Mouse (Mus musculus): ENCODE measurements around the gene Capn1. TPM values are rescaled to one million over a fixed set of nuclear protein-coding genes. Genes with fewer than 3 reads are reported as not detected.

Capn1 gene
- polyA plus RNA-seq, 1 experiment, result 110 TPM

GRCm38 (mm10) chr19:6061021-6061533 lies 45.4 kb upstream of the Capn1 start, which contains the start of gene Znhit2:
Znhit2 (plus strand) TSS chr19:6061192.
- Histone ChIP-seq H3K27me3 (ENCODE audit: control insufficient read depth, insufficient read depth, insufficient read length) (no peaks in the 10 kb centered on the region), H3K79me2 (ENCODE audit: control insufficient read depth, insufficient read depth) (peaks cover 48% of the 10 kb centered on the region), H3K4me3 (peak within 1 kb of the TSS; percentile 51), H3ac (ENCODE audit: control insufficient read depth, insufficient read length) (peak within 1 kb of the TSS; percentile 72), H3K4me2 (ENCODE audit: low read depth) (peak within 1 kb of the TSS; percentile 92), H3K36me3 (ENCODE audit: control insufficient read depth, insufficient read depth) (peaks cover 7% of the 10 kb centered on the region)
- TF ChIP-seq MYOG (IDR thresholded peaks at IDR 0.05; ENCODE audit: control insufficient read depth in 1 of 3, insufficient read depth in 1 of 3, insufficient read length in 2 of 3, low read depth in 2 of 3) (peak in 2 of 3 experiments; percentile 44 to 48), MYOD1 (IDR thresholded peaks at IDR 0.05; ENCODE audit: control insufficient read depth in 1 of 3, insufficient read length in 2 of 3, low read depth in 2 of 3) (peak in 2 of 3 experiments; percentile 18 to 74), TCF3 (IDR thresholded peaks at IDR 0.05; ENCODE audit: insufficient read length, low read depth) (no peak), E2F4 (IDR thresholded peaks at IDR 0.05; ENCODE audit: insufficient read depth) (no peak), POLR2AphosphoS2 (IDR thresholded peaks at IDR 0.05; ENCODE audit: insufficient read length, low read depth) (peak; percentile 79), POLR2A (IDR thresholded peaks at IDR 0.05; ENCODE audit: insufficient read length, low read depth) (peak; percentile 73)

- H3K4me2 ChIP-seq (ENCODE audit: low read depth), result peak overlapping the region; percentile 98
- H3K36me3 ChIP-seq (ENCODE audit: control insufficient read depth, insufficient read depth), result peaks cover 18% of the 10 kb centered on the region
- H3K27me3 ChIP-seq (ENCODE audit: control insufficient read depth, insufficient read depth, insufficient read length), result no peaks in the 10 kb centered on the region
- peaks cover 65% of the 10 kb centered on the region for H3K79me2 ChIP-seq (ENCODE audit: control insufficient read depth, insufficient read depth)
- TF ChIP-seq USF1 (IDR thresholded peaks at IDR 0.05; ENCODE audit: low read depth) (no peak), TCF3 (IDR thresholded peaks at IDR 0.05; ENCODE audit: insufficient read length, low read depth) (no peak), MAX (IDR thresholded peaks at IDR 0.05; ENCODE audit: low read depth) (no peak), POLR2AphosphoS2 (IDR thresholded peaks at IDR 0.05; ENCODE audit: insufficient read length, low read depth) (no peak), TCF12 (IDR thresholded peaks at IDR 0.05; ENCODE audit: insufficient read depth, poor library complexity, severe bottlenecking) (no peak), REST (IDR thresholded peaks at IDR 0.05; ENCODE audit: insufficient read depth, insufficient read length) (no peak), MYOG (IDR thresholded peaks at IDR 0.05; ENCODE audit: control insufficient read depth in 1 of 3, insufficient read depth in 1 of 3, insufficient read length in 2 of 3, low read depth in 2 of 3) (no peak), CEBPB (IDR thresholded peaks at IDR 0.05; ENCODE audit: insufficient read depth, poor library complexity, severe bottlenecking) (no peak), SRF (IDR thresholded peaks at IDR 0.05; ENCODE audit: control insufficient read depth, insufficient read length, low read depth) (no peak), E2F4 (IDR thresholded peaks at IDR 0.05; ENCODE audit: insufficient read depth) (no peak), MYOD1 (IDR thresholded peaks at IDR 0.05; ENCODE audit: control insufficient read depth in 1 of 3, insufficient read length in 2 of 3, low read depth in 2 of 3) (no peak), POLR2A (IDR thresholded peaks at IDR 0.05; ENCODE audit: insufficient read length, low read depth) (no peak)
- peak overlapping the region; percentile 96 for H3K4me3 ChIP-seq
- no peak overlapping the region for H3ac ChIP-seq (ENCODE audit: control insufficient read depth, insufficient read length)
These were observed 43.3 kb upstream of the Capn1 start for GRCm38 (mm10) chr19:6058966-6059365.

DNA sequence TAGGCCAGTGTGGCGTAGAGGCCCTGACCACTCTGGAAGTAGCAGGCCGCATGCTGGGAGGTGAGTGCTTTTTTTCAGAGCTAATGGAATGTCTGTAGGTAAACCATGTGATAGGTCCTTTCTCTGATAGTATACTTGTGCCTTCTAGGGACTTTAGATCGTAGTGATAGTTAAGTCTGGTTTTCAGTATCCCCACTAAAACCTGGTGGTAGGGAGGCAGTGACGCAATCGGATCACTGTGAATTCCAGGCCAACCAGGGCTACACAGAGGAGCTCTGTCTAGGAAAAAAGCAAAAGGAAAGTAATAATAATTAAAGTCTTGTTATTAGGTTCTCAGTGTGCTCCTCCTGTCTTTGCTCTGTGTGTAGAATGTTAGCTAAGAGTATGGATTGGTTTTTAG lies 42.8 kb upstream of the Capn1 start:
- Histone ChIP-seq H3K27me3 (ENCODE audit: control insufficient read depth, insufficient read depth, insufficient read length) (no peaks in the 10 kb centered on the region), H3K79me2 (ENCODE audit: control insufficient read depth, insufficient read depth) (peaks cover 65% of the 10 kb centered on the region), H3K4me3 (peak overlapping the region; percentile 96), H3ac (ENCODE audit: control insufficient read depth, insufficient read length) (peak overlapping the region; percentile 43), H3K4me2 (ENCODE audit: low read depth) (peak overlapping the region; percentile 98), H3K36me3 (ENCODE audit: control insufficient read depth, insufficient read depth) (peaks cover 18% of the 10 kb centered on the region)
- TF ChIP-seq REST (IDR thresholded peaks at IDR 0.05; ENCODE audit: insufficient read depth, insufficient read length), result no peak
- peak; percentile 57 for TF ChIP-seq CEBPB (IDR thresholded peaks at IDR 0.05; ENCODE audit: insufficient read depth, poor library complexity, severe bottlenecking)

DNA sequence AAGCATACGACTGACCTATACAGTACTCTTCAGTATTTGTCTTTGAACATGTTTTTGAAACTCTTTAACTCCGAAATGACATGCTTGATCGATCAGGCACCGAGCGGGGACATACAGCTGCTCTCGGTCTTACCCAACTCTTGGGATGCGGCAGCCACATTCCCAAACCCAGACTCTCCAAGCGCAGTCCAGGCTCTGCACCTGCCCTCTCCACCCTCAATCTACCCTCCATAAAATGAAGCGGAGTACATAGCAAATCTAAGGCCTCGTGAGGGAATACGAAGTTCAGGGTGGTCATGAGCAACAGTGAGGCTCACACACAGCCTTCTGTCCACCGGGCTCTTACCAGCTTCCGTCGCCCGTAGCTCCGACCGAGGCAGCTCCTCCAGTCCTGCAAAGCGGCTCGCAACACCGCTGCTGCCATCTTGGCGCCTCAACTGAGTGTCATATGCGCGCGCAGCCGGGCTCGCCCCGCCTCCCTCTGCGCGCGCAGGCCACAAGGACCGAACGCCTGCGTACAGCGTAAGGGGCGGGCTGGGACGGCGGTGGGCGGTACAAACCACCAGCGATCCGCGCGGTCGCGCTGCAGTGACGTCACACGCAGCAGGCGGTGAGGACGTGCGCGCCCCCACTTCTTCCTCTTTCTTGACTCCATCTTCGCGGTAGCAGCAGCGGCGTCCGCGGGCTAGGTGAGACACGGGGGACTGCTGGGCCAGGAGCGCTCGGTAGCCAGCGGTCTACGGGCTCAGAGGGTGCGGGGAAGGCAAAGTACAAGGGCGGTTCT lies 41.8 kb upstream of the Capn1 start, which contains the start of the genes Mrpl49 and Fau:
TSS of gene Mrpl49 (minus strand) at position 473 of the 784 bp plus-strand sequence.
TSS of gene Fau (plus strand) at position 532 of the 784 bp plus-strand sequence.
- peaks cover 27% of the 10 kb centered on the region for H3K36me3 ChIP-seq (ENCODE audit: control insufficient read depth, insufficient read depth)

More for the DNA sequence above, 41.8 kb upstream of the Capn1 start, which contains the start of the genes Mrpl49 and Fau:
- peak within 1 kb of the TSS; percentile 96 for H3K4me3 ChIP-seq
- no peaks in the 10 kb centered on the region for H3K27me3 ChIP-seq (ENCODE audit: control insufficient read depth, insufficient read depth, insufficient read length)
- peak within 1 kb of the TSS; percentile 43 for H3ac ChIP-seq (ENCODE audit: control insufficient read depth, insufficient read length)
- H3K4me2 ChIP-seq (ENCODE audit: low read depth), result peak within 1 kb of the TSS; percentile 98
- TF ChIP-seq REST (IDR thresholded peaks at IDR 0.05; ENCODE audit: insufficient read depth, insufficient read length), result peak; percentile 29
- TF ChIP-seq SRF (IDR thresholded peaks at IDR 0.05; ENCODE audit: control insufficient read depth, insufficient read length, low read depth), result peak; percentile 86
- TF ChIP-seq TCF3 (IDR thresholded peaks at IDR 0.05; ENCODE audit: insufficient read length, low read depth), result no peak
- TF ChIP-seq POLR2A (IDR thresholded peaks at IDR 0.05; ENCODE audit: insufficient read length, low read depth), result peak; percentile 85
- TF ChIP-seq MYOD1 (IDR thresholded peaks at IDR 0.05; ENCODE audit: control insufficient read depth in 1 of 3, insufficient read length in 2 of 3, low read depth in 2 of 3), result peak in 1 of 3 experiments; percentile 46
- peak; percentile 91 for TF ChIP-seq POLR2AphosphoS2 (IDR thresholded peaks at IDR 0.05; ENCODE audit: insufficient read length, low read depth)
- no peak for TF ChIP-seq USF1 (IDR thresholded peaks at IDR 0.05; ENCODE audit: low read depth)
- TF ChIP-seq MYOG (IDR thresholded peaks at IDR 0.05; ENCODE audit: control insufficient read depth in 1 of 3, insufficient read depth in 1 of 3, insufficient read length in 2 of 3, low read depth in 2 of 3), result peak in 2 of 3 experiments; percentile 28 to 53
- no peak for TF ChIP-seq E2F4 (IDR thresholded peaks at IDR 0.05; ENCODE audit: insufficient read depth)
- H3K79me2 ChIP-seq (ENCODE audit: control insufficient read depth, insufficient read depth), result peaks cover 55% of the 10 kb centered on the region

All from myocyte (in vitro differentiated cells).